Mouse (Mus musculus): ENCODE data around the gene Kansl2.
"Not testable (repeated sequence)": the region's sequence is repeated elsewhere in the genome, so short reads cannot be mapped to it uniquely, and the experiment has no call there.

Kansl2 gene

DNA sequence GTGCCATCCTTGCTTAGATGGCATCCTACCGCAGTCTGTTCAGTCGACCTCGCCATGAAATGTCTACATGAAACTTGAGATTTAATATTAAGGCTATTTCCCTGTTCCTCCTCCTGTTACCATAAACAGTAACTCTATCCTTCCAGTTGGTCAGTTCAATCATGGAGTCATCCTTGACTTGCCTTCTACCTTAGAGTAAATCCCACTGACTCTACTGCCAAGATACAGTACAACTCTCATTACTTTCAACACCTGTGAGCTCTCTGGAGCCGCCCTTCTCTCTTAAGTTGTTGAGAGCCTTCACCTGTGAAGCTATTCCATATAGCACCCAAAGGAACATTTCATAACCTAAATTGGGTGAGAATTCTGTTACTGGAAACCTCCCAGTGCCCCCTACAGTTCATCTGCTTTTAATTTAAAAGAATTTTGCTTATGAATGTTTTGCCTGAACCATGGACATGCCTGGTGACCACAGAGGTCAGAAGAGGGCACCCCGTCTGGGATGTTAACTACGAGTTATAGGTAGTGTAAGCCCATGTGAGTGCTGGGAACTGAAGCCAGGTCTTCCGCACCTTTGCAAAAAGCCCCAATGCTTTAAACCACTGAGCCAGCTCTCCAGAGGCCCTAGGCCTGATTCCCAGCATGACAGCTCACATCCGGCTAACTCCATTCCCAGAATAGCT, 2.9 kb upstream of the Kansl2 start:
- no peak for DNase-seq (ENCODE audit: extremely low spot score)

DNA sequence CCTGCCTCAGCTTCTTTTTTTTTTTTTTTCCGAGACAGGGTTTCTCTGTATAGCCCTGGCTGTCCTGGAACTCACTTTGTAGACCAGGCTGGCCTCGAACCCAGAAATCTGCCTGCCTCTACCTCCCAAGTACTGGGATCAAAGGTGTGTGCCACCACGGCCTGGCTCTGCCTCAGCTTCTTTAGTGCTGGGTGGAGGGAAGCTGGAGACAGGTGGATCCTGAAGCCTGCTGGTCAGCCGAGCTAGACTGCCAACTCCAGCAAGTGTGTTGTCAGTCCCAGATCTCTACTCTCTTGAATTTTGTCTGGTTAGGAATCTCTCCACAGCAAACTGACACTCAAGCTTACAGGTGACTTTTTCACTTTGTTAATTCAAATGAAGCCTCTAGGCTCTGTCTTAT, 1.9 kb upstream of the Kansl2 start:
- no peak for DNase-seq (ENCODE audit: extremely low spot score)

DNA sequence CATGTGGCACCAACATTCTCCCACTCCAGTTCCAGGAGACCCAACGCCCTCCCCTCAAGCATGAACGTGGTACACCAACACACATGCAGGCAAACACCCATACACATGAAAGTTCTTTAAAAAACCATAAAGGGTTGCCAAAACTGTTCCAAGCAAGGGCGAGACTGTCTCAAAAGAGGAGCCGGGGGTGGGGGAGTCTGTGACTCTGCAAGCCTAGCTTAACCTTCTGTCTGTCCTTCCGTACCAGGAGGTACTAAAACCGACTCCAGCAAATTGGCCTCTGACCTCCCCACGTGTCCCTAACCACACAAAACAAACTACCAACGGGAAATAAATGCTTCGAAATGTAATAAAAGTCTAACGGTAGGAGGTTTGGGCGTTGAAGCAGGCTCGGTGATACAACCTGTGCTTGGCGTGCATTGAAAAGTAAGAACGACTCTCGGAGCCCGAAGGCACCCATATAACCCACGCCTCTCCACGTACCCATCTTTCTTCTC, 981 bp downstream of the Kansl2 start:
- peak; percentile 49 for DNase-seq (ENCODE audit: extremely low spot score)

DNA sequence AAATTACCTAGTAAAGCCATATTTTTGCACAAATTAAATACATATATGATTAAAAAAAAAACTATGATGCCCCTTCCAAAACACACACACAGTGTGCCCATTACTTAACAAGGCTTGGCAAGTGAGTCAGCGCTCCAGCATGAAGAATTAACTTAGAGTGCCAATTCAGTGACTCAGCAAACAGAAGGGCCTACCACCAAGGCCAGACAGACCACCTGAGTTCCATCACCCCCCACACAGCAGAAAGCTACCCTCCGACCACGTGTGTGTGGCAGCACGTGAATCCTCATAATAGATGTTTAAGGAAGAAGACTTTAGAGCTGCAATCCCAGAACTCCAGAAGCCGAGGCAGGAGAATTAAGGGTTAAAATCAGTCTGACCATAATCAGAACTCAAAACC, 1.8 kb downstream of the Kansl2 start:
- no peak for DNase-seq (ENCODE audit: extremely low spot score)

DNA sequence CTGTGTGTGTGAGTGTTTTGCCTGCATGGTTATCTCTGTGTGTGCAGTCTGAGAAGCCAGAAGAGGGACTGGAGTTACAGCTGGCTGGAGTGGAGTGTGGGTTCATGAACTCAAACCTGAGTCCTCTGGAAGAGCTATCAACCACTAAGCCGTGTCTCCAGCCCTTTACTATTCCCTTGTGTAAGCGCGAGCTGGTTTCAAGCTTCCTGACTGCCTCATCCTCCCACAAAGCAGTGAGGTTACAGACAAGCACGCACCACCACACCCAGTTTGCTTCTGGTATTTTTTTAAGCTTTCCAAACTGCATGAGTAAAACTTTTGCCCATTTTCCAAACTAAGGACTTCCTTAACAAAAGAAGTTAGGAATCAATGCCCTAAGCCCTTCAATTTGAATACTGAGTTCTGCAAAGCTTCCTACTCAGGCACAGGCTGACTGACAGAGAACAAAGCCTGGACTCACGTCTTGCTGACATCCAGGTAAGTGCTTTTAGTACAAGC, 5.9 kb downstream of the Kansl2 start:
- no peak for DNase-seq (ENCODE audit: extremely low spot score)

DNA sequence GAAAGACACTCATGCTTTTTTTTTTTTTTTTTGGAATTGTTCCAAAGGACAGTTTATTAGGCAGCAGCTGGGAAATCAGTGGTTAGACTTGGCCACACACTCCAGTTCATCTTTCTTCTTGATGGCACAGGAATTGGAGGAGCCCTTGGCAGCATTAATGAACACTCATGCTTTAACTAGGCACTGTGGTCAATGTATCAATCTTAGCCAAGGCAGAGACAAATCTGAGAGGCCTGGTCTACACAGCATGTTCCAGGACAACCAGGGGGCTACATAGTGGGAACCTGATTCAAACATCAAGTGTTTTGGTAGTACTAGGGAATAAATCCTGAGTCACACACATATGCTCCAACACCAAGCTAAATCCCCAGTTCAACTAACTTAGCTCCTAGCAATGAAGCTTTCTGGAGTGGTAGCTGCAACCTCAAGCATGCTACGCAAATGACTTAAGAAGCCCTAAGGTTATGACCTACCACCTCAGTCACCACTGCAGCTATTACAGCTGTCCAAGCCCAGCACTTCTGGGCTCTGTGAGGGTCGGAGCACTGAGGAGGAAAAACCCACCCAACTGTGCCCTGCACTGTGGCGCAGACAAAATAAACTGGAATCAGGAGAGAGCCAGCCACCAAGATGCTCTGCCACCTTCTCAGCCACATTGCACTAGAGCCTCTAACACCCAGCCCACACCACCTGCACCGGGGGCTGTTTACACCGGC, 6.8 kb downstream of the Kansl2 start:
- DNase-seq (ENCODE audit: extremely low spot score): no peak

DNA sequence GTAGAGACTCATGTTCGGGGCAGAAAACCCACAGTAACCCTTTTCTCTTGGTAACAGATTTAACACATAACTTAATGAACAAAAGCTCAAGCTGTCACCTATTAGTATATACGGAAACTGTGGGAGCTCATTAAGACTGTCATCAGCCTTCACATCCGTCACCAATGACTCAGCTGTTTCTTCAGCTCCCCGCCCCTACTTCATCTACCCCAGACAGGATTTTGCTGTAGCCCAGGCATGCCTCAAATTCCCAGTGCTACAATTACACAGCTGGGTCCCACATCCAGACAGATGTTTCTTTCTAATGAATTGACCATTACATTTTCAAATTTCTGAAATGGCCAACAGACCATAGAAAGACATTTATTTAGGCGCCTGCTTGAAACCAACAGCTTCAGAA, 8.0 kb downstream of the Kansl2 start:
- no peak for DNase-seq (ENCODE audit: extremely low spot score)

DNA sequence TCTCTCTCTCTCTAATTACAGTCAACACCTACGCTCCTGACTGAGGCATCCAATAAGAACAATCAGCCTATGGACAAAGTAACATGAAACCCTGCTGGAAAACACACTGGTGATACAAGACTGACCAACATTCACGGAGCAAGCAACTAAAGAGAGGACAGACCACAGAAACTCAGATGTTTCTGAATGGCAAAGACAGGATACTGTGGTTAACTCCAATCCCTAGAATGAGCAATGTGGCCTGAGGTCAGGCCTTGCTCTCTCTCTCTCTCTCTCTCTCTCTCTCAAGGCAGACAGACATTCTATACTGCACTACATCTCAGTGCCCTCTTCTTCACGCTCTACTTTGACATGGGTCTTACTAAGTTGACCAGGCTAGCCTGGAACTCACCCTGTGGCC, 12.8 kb downstream of the Kansl2 start:
- DNase-seq (ENCODE audit: extremely low spot score): no peak

DNA sequence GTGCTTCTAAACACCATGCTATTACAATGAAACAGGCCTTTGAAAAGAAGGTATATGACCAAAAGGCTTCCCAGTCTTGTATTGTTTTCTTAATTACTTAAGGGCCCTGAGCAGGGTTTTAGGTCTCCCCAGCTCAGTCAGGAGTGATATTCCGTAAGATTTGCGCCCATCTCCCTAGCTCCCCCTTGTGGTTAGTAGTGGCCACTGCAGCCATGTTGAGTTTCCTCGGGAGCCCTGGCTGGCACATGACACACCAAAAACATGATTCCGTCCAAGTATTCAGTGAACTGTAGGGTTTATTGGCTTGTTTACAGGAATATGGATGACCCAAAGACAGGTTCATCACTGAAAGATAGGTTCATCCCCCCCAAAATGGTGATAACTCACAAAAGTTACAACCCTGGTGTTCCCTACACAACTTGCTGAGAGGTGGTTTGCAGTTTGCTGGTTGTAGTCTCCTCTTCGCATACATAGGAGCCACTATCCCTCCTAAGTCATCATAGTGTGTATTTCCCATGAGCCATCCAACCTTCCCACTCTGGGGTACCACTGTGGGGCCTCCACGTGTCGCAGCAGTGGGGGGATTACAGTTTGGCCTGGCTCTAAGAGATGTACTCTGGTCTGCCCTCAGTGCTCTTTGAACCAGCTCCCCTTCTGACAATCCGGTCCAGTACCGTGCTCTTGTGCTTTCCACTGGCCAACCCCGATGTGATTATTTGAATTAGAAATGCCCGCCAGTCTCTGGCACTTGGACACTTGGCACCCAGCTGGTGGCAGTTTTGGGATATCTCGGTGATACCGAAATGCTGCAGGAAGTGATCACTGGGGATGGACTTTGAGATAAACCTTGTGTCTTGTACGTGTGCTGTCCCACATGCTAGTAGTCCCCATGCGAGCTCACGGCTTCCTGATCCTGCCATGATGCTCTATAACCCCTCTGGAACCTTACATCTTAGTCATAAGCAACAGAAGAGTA, 16.4 kb downstream of the Kansl2 start:
- peak; percentile 56 for DNase-seq (ENCODE audit: extremely low spot score)

DNA sequence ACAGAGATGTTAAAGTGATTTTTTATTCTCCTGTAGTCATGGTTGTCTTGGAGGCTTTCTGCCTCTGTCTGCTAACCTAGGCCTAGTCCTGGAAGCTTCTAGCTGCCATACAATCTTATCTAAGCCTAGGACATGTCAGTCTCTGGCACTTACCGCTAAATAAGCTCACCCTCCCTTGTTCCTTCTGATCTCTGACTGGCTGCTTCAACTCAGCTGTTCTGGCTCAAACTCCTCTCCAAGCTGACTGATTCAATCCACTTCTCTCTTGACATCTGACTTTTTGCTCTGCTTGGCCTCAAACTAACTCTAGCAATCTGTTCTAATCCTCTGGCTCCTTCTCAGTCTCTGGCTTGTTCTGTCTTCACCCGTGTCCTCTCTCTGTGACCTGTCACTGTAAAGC, 19.2 kb downstream of the Kansl2 start:
- not testable (repeated sequence) for DNase-seq (ENCODE audit: extremely low spot score)

DNA sequence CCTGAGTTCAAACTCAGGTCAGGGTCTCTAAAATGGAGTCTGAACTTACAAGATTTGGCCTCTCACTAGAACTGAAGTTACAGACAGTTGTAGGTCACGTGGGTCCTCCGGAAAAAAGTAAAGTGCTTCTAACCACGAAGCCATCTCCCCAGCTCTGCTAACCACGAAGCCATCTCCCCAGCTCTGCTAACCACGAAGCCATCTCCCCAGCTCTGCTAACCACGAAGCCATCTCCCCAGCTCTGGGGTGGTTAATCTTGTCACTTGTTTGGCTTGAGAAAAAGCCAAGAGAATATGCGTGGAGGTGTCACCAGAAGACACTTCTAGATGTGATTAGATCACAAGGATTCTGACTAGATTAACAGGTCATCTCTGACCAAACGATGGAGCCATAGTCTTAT, 19.9 kb downstream of the Kansl2 start:
- no peak for DNase-seq (ENCODE audit: extremely low spot score)

DNA sequence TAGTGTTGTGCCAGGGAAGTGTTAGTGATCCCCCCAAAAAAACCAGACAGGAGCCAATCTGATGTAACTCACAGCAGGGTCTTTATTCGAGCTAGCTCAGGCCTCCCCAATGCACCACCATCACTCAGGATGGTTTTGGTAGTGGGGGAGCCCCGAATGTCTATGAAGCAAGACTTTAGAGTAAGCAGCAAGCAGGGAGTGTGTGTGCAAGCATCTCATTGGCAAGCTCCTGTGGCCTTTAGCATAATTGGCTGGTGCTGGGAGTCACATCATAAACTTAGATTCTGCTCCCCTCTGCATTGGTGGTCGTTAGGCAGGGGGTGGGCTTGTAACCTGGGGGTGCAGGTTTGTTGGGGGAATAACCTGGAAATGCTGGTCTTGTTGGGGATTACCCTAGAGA, 20.4 kb downstream of the Kansl2 start:
- not testable (repeated sequence) for DNase-seq (ENCODE audit: extremely low spot score)

DNA sequence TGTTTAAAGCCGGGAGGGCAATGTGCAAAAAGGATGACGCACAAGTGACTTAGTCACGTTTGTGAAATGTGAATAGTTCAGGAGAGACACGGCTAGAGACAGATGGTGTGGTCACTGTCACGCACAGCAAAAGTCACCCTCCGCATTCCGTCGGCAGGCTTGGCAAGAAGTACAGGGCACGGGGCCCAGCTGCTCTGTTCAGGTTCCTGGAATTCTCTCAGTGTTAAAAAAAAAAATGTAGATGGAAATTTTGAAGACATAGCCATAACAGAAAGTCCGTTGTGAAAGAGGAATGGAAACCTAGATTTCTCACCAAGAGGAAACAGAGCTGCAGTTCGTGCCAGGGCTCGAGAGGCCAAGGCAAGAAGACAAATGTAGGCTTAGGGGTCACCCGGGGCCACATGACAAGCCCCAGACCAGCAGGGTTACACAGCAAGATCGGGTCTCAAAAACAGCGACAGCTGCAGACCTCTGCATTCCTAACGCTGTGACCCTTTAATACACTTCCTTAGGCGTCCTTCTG, 21.2 kb downstream of the Kansl2 start:
- DNase-seq (ENCODE audit: extremely low spot score): no peak

DNA sequence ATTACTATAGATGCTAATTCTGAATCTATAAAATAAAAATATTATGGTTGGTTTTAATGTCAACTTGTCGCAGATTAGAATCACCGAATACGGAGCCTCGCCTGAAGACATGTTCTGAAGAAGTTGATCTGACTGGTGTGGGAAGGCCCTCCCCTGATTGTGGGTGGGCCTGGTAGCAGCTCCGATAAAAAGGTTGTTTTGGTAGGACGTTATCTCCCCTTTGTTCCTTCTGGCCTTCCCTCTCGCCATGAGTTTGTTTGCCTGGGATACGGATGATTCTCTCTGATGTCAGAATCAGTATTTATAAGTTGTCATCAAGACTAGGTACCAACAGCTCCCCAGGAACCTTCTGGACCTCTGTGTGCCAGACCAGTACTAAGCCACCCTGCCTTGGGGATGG, 21.8 kb downstream of the Kansl2 start:
- DNase-seq (ENCODE audit: extremely low spot score): no peak

DNA sequence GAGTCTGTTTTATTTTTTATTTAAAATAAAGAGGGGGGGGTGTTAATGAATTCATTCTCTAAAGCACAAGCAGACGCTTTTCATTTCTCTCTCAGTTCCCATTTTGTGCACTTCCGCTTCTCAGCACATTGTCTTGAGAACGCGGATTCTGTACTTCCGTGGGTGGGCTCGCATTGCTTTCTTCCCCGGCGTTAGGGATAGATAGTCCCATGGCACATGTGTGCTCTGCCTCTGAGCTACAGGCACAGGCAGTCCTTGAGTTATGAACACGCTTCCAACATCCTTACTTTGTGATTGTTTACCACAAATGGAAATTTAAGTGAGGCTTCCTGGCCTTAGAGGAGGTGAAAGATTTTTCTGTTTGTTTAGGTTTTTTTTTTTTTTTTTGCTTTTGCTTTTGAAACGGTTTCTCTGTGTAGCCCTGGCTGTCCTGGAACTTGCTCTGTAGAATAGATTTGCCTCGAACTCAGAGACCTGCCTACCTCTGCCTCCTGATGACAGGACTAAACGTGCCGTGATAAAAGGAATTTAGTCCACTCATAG, 22.6 kb downstream of the Kansl2 start:
- DNase-seq (ENCODE audit: extremely low spot score): no peak

DNA sequence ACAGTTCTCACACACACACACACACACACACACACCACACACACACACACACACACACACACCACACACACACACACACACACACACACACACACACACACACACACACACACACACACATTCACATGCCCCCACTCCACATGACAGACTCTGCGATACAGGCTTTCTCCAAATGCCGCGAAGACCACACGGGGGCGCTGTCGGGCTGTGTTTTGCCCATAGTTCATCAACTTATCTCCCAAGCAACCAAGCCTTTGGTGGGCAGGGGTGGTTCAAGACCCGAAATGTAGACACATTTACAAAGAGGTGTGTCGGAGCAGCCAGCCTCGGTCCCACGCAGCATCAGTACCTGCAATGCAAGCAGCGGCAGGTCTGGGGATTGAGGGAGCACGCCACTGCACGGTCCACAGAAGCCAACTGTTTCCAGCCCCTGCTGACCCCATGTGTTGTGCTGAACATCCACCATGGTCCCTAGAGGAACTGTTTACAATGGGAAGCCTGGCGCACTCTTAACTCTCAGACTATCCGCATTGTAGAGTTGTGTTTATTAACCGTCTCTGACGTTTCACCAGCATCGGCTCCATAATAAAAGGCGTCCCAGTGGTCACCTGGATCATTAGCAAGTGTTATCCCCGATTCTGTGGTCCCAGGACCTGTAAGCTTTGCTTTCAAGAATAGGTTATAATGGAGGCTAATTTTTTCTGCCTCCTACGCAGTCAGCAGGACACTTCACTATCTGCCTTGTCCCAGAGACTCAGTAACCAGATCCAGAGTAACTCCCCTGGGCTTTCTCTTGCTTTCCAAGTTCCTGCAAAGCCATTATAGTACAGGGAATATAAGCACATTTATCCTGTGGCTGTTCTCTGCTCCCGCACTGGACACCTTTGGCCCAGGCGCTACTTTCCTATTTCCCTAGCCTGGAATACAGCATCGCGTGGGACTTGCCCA, 23.4 kb downstream of the Kansl2 start:
- DNase-seq (ENCODE audit: extremely low spot score): peak; percentile 78

DNA sequence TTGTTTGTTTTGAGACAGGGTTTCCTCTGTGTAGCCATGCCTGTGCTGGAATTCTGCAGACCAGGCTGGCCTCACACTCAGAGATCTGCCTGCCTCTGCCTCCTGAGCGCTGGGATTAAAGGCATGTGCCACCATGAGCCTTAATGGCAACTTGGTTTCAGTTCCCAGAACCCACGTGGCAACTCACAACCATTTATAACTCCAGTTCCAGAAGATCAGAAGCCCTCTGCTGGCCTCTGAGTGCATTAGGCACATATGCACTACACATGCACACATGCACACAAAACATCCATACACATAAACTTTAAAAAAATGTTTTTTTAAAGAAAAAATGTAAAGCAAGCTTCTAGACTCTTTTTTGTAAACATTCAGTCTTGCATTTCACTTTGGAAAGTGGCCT, 24.7 kb downstream of the Kansl2 start:
- no peak for DNase-seq (ENCODE audit: extremely low spot score)

DNA sequence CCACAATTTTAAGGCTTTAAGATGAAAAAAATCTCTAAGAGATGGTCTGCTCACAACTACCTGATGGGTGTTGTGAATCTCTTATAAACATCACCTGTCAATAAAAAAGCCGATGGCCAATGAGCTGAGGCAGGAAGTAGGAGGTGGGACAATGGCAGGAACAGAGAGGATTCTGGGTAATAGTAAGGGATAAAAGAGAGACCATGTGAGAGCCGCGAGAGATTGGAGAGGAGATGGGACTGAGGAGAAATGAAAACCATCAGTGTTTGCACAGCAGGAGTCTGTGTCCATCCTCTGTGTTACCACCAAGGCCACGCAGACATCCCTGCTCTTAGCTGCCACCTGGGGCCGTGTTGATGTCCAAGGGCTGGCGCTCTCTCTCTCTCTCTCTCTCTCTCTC, 26.7 kb downstream of the Kansl2 start:
- no peak for DNase-seq (ENCODE audit: extremely low spot score)

DNA sequence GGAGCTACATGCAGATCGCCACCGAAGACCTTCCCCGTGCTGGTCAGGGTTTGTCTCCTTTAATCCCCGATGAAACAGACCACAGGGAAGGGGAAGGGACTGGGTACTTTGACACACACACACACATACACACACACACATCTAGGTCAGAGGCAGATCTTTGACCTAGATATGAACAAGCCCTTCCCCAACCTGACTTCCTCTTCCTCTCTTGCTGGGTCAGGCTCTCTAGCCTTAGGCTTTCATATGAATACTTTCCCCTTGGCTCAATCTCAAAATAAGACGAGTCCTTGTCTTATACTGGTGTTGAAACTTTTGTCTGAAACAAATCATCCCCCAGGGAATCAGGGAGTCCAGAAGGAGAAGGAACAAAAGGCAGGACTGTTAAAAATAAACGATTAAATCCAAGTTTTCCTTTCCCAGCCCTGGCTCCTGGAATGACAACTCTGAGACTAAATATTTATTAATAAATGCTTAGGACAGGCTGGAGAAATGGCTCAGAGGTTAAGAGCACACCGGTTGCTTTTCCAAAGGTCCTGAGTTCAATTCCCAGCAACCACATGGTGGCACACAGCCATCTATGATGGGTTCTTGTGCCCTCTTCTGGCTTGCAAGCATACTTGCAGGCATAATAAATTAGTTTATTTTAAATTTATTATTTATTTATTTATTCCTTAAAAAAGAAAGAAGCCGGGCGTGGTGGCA, 27.7 kb downstream of the Kansl2 start:
- no peak for DNase-seq (ENCODE audit: extremely low spot score)

DNA sequence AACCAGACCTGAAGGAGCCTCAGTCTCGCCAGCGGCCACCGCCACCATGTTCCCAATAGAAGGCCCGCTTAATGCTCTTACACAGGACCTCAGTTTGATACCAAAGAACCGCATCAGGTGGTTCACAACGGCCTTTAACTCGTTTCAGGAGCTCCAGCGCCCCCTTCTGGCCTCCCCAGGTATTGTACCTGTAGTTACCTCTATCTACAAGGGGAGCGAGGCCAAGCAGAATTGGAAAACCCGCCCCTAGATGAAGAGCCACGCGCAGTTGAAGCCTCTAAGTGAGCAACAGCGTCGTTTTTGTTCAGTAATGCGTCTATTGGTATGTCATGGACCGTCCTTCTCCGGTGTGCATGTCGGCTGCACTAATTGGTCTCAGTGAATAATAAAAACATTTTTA, 29.6 kb downstream of the Kansl2 start:
- DNase-seq (ENCODE audit: extremely low spot score): peak; percentile 75

All from embryo, embryonic 9.5 days (tissue).